Mouse (Mus musculus) limb, embryonic 14.5 days (tissue): ENCODE results near the gene Nfu1. TPM values are rescaled to one million over a fixed set of nuclear protein-coding genes. Genes with fewer than 3 reads are reported as not detected.

Experiments
- ATAC-seq: fragments of 200-750 bp; cut with Nextera tagmentation; 2 replicates; pipeline ENCODE4 v1.8.0; 2017; ENCODE audit warnings: low read depth, moderate number of reproducible peaks, moderate TSS enrichment; ENCODE audit not compliant: low FRiP score
- DNase-seq: peaks from one replicate; pipeline ENCODE4 v3.0.0-alpha.2; 2015; ENCODE audit warnings: low spot score
- H3K27ac ChIP-seq: fragments of 300-500 bp; sonication (generic); replicated peaks from 2 replicates; pipeline ENCODE4 v1.5.1; 2014; ENCODE audit warnings: low read depth, mild to moderate bottlenecking, low read length, moderate library complexity, mixed read lengths
- H3K27me3 ChIP-seq: fragments of 300-500 bp; sonication (generic); 2 replicates; pipeline ENCODE4 v1.6.1; 2014; ENCODE audit warnings: low read length, mixed read lengths; ENCODE audit not compliant: control insufficient read depth, insufficient read depth
- H3K36me3 ChIP-seq: fragments of 300-500 bp; sonication (generic); 2 replicates; pipeline ENCODE4 v1.6.1; 2014; ENCODE audit warnings: mild to moderate bottlenecking, low read length, moderate library complexity, mixed read lengths; ENCODE audit not compliant: control insufficient read depth, insufficient read depth
- H3K4me1 ChIP-seq: fragments of 300-500 bp; sonication (generic); 2 replicates; pipeline ENCODE4 v1.6.1; 2014; ENCODE audit warnings: antibody characterized with exemption, low read length, mixed read lengths; ENCODE audit not compliant: control insufficient read depth, insufficient read depth
- H3K4me2 ChIP-seq: fragments of 300-500 bp; sonication (generic); replicated peaks from 2 replicates; pipeline ENCODE4 v1.6.1; 2014; ENCODE audit warnings: low read depth, mild to moderate bottlenecking, low read length, moderate library complexity; ENCODE audit not compliant: severe bottlenecking
- H3K4me3 ChIP-seq: fragments of 300-500 bp; sonication (generic); replicated peaks from 2 replicates; pipeline ENCODE4 v1.5.1; 2014; ENCODE audit warnings: low read length
- H3K9ac ChIP-seq: fragments of 300-500 bp; sonication (generic); 2 replicates; pipeline ENCODE4 v1.6.1; 2014; ENCODE audit warnings: mild to moderate bottlenecking, low read depth, low read length, moderate library complexity; ENCODE audit not compliant: severe bottlenecking
- H3K9me3 ChIP-seq: fragments of 300-500 bp; sonication (generic); 2 replicates; pipeline ENCODE4 v1.6.1; 2016; ENCODE audit warnings: low read length; ENCODE audit not compliant: control insufficient read depth
- POLR2A ChIP-seq: fragments of 200-500 bp; IDR thresholded peaks from 2 replicates; pipeline ENCODE4 v1.8.0; 2012; ENCODE audit warnings: inconsistent platforms, mild to moderate bottlenecking, moderate library complexity, borderline replicate concordance; ENCODE audit not compliant: insufficient read depth, insufficient read length; ENCODE audit errors: extremely low read depth
- WGBS: fragments of 180-500 bp; shearing (Covaris S2); extraction: QIAGEN DNeasy Blood & Tissue Kit; methylation state at CpG from one replicate; pipeline ENCODE4 v1.1.7; 2014; 5-methylcytosine and 5-hydroxymethylcytosine counted together
- polyA plus RNA-seq, 2 experiments: library from polyadenylated mRNA; depleted of rRNA in 1 of 2; stranded (reverse) in 1 of 2; unstranded in 1 of 2; fragments of >200 nt; fragmentation: Nextera tagmentation in 1 of 2; extraction: Ambion mirVana in 1 of 2; gene quantifications; 2 replicates each; pipeline versions ENCODE4 v1.2.1 to v1.2.3; 2012 to 2014

The Nfu1 gene
- polyA plus RNA-seq, 2 experiments, result 104 to 136 TPM

DNA sequence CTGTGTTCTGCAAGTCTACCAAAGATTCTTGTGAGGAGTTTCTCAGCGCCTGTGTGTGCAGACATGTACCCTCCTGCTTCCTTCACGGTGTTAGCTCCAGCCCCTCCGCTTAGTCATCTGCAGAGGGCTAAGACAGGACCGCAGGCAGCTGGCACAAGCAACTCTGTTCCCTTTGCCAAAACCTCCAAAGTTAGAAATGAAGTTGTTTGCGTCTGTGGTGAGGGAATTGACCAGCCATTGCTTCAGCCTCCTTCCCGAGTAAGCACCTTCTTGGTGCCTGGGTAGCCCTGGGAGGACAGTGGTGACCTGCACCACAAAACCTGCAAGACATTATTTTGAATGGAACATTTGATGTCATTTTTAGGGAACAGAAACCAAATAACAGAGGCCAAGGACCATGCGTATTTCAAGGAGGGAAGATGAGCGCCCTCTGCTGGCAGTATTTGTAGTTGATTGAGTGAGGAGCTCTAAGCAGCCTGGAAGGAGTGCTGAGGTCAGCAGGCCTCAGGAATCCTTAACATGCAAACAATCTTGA is 6.4 kb upstream of the Nfu1 start:
- H3K4me2 ChIP-seq, result no peak overlapping the region
- ATAC-seq, result peak; percentile 68
- H3K27me3 ChIP-seq, result no peaks in the 10 kb centered on the region
- H3K9me3 ChIP-seq, result no peaks in the 10 kb centered on the region
- no peak overlapping the region for H3K4me3 ChIP-seq
- WGBS, result 48% methylated on average over 8 of the region's 8 CpGs
- H3K36me3 ChIP-seq, result peaks cover 14% of the 10 kb centered on the region
- peak; percentile 87 for DNase-seq
- no peaks in the 10 kb centered on the region for H3K4me1 ChIP-seq
- no peak for TF ChIP-seq POLR2A
- no peak overlapping the region for H3K9ac ChIP-seq
- 0 out of 2 replicates have a peak overlapping the region, but pooled peaks have one; percentile 21 for H3K27ac ChIP-seq

DNA sequence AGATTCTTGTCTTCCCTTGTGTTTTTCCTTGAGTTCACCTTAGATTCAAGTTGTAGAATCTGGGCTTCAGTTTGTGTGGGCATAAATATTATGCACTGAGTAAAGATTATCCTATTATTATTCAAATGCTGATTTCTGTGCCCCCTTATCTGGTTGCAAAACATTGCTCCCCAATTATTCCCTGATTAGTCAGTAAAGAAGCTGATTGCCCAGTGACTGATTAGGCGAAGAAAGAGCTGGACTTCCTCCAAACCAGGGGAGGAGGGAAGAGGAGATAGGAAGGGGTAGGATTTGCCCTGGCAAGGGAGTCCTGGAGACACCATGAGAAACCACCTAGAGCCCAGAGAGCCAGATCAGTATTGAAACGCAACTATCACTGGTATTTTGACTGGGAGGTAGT is 4.9 kb upstream of the Nfu1 start:
- Histone ChIP-seq H3K27me3 (no peaks in the 10 kb centered on the region), H3K4me3 (no peak overlapping the region), H3K9ac (no peak overlapping the region), H3K4me2 (no peak overlapping the region), H3K27ac (no peak overlapping the region), H3K36me3 (0 out of 2 replicates have a peak, but pooled peaks cover 2% of the 10 kb centered on the region), H3K9me3 (no peaks in the 10 kb centered on the region), H3K4me1 (no peaks in the 10 kb centered on the region)
- ATAC-seq (no peak), DNase-seq (no peak)
- 67% methylated on average over 2 of the region's 2 CpGs for WGBS
- no peak for TF ChIP-seq POLR2A

DNA sequence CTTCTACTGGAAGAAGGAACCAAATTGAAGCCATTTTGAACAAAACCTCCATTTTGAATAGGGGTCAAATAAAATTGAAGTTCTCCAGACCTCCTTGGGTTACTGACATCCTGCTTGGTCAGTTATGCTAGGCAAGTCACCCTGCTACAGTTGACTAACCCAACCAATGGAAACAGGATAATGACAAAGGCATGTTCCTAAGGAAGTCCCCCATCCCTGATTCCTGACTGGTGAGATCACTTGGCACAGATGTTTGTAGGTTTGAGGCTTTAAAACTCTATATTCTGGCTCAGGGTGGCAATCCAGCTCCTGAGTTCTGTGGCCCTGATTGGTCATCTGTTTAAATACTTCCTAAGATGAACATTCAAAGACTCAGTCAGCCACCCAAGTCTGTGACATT is 3.5 kb upstream of the Nfu1 start:
- 0 out of 2 replicates have a peak, but pooled peaks cover 5% of the 10 kb centered on the region for H3K4me1 ChIP-seq
- no peak overlapping the region for H3K9ac ChIP-seq
- no peak overlapping the region for H3K4me2 ChIP-seq
- peak; percentile 13 for DNase-seq
- H3K36me3 ChIP-seq, result no peaks in the 10 kb centered on the region
- no peak overlapping the region for H3K27ac ChIP-seq
- no peaks in the 10 kb centered on the region for H3K9me3 ChIP-seq
- H3K27me3 ChIP-seq, result no peaks in the 10 kb centered on the region
- TF ChIP-seq POLR2A, result no peak
- no peak overlapping the region for H3K4me3 ChIP-seq
- ATAC-seq, result no peak

DNA sequence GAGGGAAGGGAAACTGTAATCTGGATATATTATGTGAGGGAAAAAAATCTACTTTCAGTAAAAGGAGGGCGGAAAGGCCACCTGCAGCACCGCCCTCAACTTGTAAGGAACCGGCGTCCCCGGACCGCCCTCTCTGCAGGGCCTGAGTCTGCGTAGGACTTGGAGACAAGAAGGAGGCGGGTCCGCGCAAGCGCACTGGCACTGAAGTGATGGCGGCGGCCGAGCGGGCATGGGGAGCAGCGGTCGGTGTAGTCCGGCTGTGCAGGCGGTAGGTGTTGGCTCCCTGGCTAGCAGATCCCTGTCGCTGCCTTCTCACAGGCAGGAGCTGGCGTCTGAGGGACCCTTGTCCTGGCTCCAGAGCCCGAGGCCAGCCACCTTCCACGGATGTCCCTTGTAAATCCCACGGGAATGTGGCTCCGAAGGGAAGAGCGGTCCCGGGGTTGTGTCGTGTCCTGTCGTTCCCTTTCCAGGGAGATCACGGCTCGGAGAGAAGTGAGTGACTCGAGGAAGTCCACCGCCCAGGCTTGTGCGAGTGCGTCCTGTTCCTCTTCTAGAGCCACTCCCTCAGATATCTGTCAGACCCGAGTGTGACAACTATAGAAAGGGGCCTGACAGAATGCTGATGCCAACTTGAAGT is 774 bp downstream of the Nfu1 start:
- peak overlapping the region; percentile 86 for H3K4me3 ChIP-seq
- H3K4me1 ChIP-seq, result 0 out of 2 replicates have a peak, but pooled peaks cover 8% of the 10 kb centered on the region
- peak overlapping the region; percentile 65; the same call in 1 of the 2 replicates for H3K27ac ChIP-seq
- H3K4me2 ChIP-seq, result peak overlapping the region; percentile 48
- H3K36me3 ChIP-seq, result peaks cover 12% of the 10 kb centered on the region
- under 1% methylated on average over 36 of the region's 36 CpGs for WGBS
- H3K9me3 ChIP-seq, result no peaks in the 10 kb centered on the region
- peak; percentile 74; the same call in 1 of the 2 replicates for TF ChIP-seq POLR2A
- no peaks in the 10 kb centered on the region for H3K27me3 ChIP-seq
- ATAC-seq (peak; percentile 96), DNase-seq (peak; percentile 96)
- H3K9ac ChIP-seq, result peak overlapping the region; percentile 89

DNA sequence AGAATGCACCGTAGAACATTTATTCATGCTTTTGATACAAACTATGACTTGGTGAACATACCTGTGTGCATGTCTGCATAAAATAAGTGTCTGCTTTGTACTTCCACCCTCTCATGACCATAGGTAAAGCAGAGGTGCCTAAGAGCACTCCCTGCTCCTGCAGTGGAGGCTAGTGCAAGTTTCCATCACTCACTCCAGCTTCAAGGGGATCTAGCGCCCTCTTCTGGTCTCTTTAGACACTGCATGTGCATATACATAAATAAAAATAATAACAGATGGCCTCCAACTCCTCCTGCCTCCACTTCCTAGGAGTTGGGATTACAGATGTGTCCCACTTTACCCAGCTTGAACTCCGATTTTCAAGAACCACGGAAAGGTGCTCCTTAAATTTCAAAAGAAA is 7.9 kb downstream of the Nfu1 start:
- Histone ChIP-seq H3K36me3 (peaks cover 62% of the 10 kb centered on the region), H3K9ac (no peak overlapping the region), H3K4me2 (no peak overlapping the region), H3K27me3 (no peaks in the 10 kb centered on the region), H3K4me1 (no peaks in the 10 kb centered on the region), H3K4me3 (no peak overlapping the region), H3K9me3 (no peaks in the 10 kb centered on the region), H3K27ac (no peak overlapping the region)
- no peak for TF ChIP-seq POLR2A
- DNase-seq (peak; percentile 29), ATAC-seq (no peak)
- 57% methylated on average over 4 of the region's 4 CpGs for WGBS
